Mouse (Mus musculus) olfactory bulb, adult 2 months (tissue): ENCODE measurements around the gene Tmed8.

ENCODE experiments used
- CTCF ChIP-seq: fragments of 200-500 bp; IDR thresholded peaks from 2 replicates; pipeline ENCODE4 v1.5.1; 2012; ENCODE audit warnings: low read depth, mild to moderate bottlenecking, low read length, moderate library complexity; ENCODE audit not compliant: insufficient read depth
- POLR2A ChIP-seq: fragments of 200-500 bp; IDR thresholded peaks from 2 replicates; pipeline ENCODE4 v1.6.1; 2012; ENCODE audit warnings: mild to moderate bottlenecking, low read depth, low read length, moderate library complexity; ENCODE audit not compliant: insufficient read depth

DNA sequence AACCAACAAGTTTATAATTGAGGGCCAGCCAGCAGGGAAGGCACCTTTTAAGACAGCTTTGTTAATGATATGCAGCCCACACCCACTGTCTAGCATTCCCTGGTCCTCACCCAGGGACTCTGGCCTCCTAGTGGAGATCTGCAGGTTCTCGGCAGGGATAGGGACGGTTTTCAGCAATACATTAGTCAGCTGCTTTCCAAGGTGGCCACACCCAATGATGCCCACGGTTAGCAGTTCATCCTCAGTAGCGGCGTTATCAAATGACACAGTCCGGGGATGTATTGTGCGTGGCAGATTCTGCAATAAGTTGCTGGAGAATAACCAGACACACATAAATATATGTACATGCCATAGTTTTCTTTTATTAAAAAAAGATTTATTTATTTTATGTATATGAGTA, 26.5 kb upstream of the Tmed8 start:
- TF ChIP-seq CTCF, result no peak
- no peak for TF ChIP-seq POLR2A
